Mouse (Mus musculus): Measurements from ENCODE around the gene Mfsd4a.

GRCm38 (mm10) chr1:132004574-132005180 lies 63.2 kb downstream of the Mfsd4a start:
- TF ChIP-seq CTCF (IDR thresholded peaks at IDR 0.05; ENCODE audit: low read depth, low read length): no peak
- no peak for TF ChIP-seq POLR2A (IDR thresholded peaks at IDR 0.05; ENCODE audit: extremely low read depth, insufficient read depth, low read length)
